In genomic region chr4:151765376-151765775, GRCm38 (mm10) we compare ENCODE assay signal across 14 mouse cellular contexts.
A peak's percentile ranks its signal among the peaks of the same experiment; 100 is the strongest.
DNase-seq lines count a peak whose midpoint lies in the region; ATAC-seq and TF ChIP-seq lines count a peak whose summit lies in the region.
"Had no signal": no experiment of that assay in that cellular context is flagged by ENCODE, and none has a peak within 500 bp of the region (broad histone marks: within the 10 kb centered on the region; RNA-seq: fewer than 3 reads in every experiment).

No protein-coding gene starts in this region.

- H3K36me3 ChIP-seq in hindbrain, embryonic 15.5 days, result no peaks in the 10 kb centered on the region
- H3K36me3 ChIP-seq in hindbrain, embryonic 10.5 days, result 0 out of 2 replicates have a peak, but pooled peaks cover 3% of the 10 kb centered on the region
- H3K36me3 ChIP-seq in forebrain, postnatal 0 days (ENCODE audit: insufficient read depth), result no peaks in the 10 kb centered on the region

- no peak overlapping the region for H3K4me2 ChIP-seq in hindbrain, embryonic 15.5 days
- no peak overlapping the region for H3K4me2 ChIP-seq in forebrain, postnatal 0 days (ENCODE audit: low read depth)
- H3K4me2 ChIP-seq: liver, embryonic 12.5 days had no signal

- H3K9ac ChIP-seq in hindbrain, embryonic 15.5 days, result no peak overlapping the region
- no peak overlapping the region for H3K9ac ChIP-seq in forebrain, postnatal 0 days
- H3K9ac ChIP-seq: liver, embryonic 12.5 days had no signal

- H3K4me1 ChIP-seq in hindbrain, embryonic 15.5 days (replicated peaks), result peaks cover 31% of the 10 kb centered on the region
- 0 out of 2 replicates have a peak, but pooled peaks cover 13% of the 10 kb centered on the region for H3K4me1 ChIP-seq in hindbrain, embryonic 10.5 days (replicated peaks)
- H3K4me1 ChIP-seq in forebrain, postnatal 0 days (ENCODE audit: insufficient read depth), result no peaks in the 10 kb centered on the region
- H3K4me1 ChIP-seq: liver, embryonic 12.5 days had no signal

- WGBS in hindbrain, embryonic 15.5 days, result 32% methylated on average over 4 of the region's 4 CpGs
- 74% methylated on average over 4 of the region's 4 CpGs for WGBS in hindbrain, embryonic 10.5 days
- WGBS in forebrain, postnatal 0 days, result 25% methylated on average over 4 of the region's 4 CpGs

- no peaks in the 10 kb centered on the region for H3K27me3 ChIP-seq in hindbrain, embryonic 15.5 days
- H3K27me3 ChIP-seq in hindbrain, embryonic 10.5 days (ENCODE audit: insufficient read depth, poor library complexity, severe bottlenecking), result no peaks in the 10 kb centered on the region
- H3K27me3 ChIP-seq in forebrain, postnatal 0 days (ENCODE audit: insufficient read depth, low read length), result no peaks in the 10 kb centered on the region
- H3K27me3 ChIP-seq: liver, embryonic 12.5 days; Patski had no signal

- no peak for DNase-seq in hindbrain, embryonic 10.5 days (ENCODE audit: low spot score)
- peak; percentile 46 for DNase-seq in forebrain, postnatal 0 days
- DNase-seq in layer of hippocampus, postnatal 10 days (ENCODE audit: low spot score in 2 of 2), result peak; percentile 47 to 63
- DNase-seq in right cerebral cortex, adult 2 months (ENCODE audit: low spot score in 2 of 2), result peak; percentile 32 to 38
- no peak for DNase-seq in c-Kit-positive CD71-positive TER-119-positive erythroid progenitor cells, embryonic 14.5 days (ENCODE audit: low spot score)
- no peak for DNase-seq in urinary bladder, postnatal 14 days (ENCODE audit: low spot score)
- no peak for DNase-seq in spleen, postnatal 10 days (ENCODE audit: low spot score in 2 of 2)
- DNase-seq: adrenal gland, adult 2 months; lung, postnatal 14 days; retina, postnatal 1 day had no signal

- no peak overlapping the region for H3K27ac ChIP-seq in hindbrain, embryonic 15.5 days (replicated peaks)
- H3K27ac ChIP-seq in hindbrain, embryonic 10.5 days, result no peak overlapping the region
- no peak overlapping the region for H3K27ac ChIP-seq in forebrain, postnatal 0 days (ENCODE audit: low read depth, low read length)
- H3K27ac ChIP-seq: liver, embryonic 12.5 days had no signal

- no peaks in the 10 kb centered on the region for H3K9me3 ChIP-seq in hindbrain, embryonic 15.5 days
- no peaks in the 10 kb centered on the region for H3K9me3 ChIP-seq in hindbrain, embryonic 10.5 days
- H3K9me3 ChIP-seq in forebrain, postnatal 0 days (ENCODE audit: low read length), result no peaks in the 10 kb centered on the region
- H3K9me3 ChIP-seq: liver, embryonic 12.5 days had no signal

- no peak for TF ChIP-seq CTCF in forebrain, postnatal 0 days (IDR thresholded peaks at IDR 0.05; ENCODE audit: low read depth)

- H3K4me3 ChIP-seq in hindbrain, embryonic 15.5 days, result no peak overlapping the region
- no peak overlapping the region for H3K4me3 ChIP-seq in hindbrain, embryonic 10.5 days
- no peak overlapping the region for H3K4me3 ChIP-seq in forebrain, postnatal 0 days (ENCODE audit: low read depth, low read length)
- H3K4me3 ChIP-seq: liver, embryonic 12.5 days had no signal

- ATAC-seq in hindbrain, embryonic 15.5 days (ENCODE audit: low FRiP score, low read depth), result peak; percentile 58
- peak; percentile 45; the same call in 1 of the 2 replicates for ATAC-seq in forebrain, postnatal 0 days
- ATAC-seq: intestine, embryonic 16.5 days; liver, embryonic 12.5 days; Patski had no signal

Comparison
In these comparisons a context has a peak if more than half of its experiments do, and no peak if none do; other contexts are left out.
1. DNase-seq: peak in forebrain, postnatal 0 days (single experiment), layer of hippocampus, postnatal 10 days (2 of 2) and right cerebral cortex, adult 2 months (2 of 2); none in hindbrain, embryonic 10.5 days (single experiment), c-Kit-positive CD71-positive TER-119-positive erythroid progenitor cells, embryonic 14.5 days (single experiment), urinary bladder, postnatal 14 days (single experiment) and spleen, postnatal 10 days (0 of 2).